Mouse (Mus musculus) midbrain, embryonic 11.5 days (tissue): ENCODE results near the gene Lmln. TPM values are rescaled to one million over a fixed set of nuclear protein-coding genes. Genes with fewer than 3 reads are reported as not detected.
"Not testable (repeated sequence)": the region's sequence is repeated elsewhere in the genome, so short reads cannot be mapped to it uniquely, and the experiment has no call there.

Source experiments
- ATAC-seq: fragments of 200-750 bp; cut with Nextera tagmentation; 2 replicates; pipeline ENCODE4 v1.8.0; 2017; ENCODE audit warnings: moderate TSS enrichment, moderate library complexity; ENCODE audit not compliant: low FRiP score
- DNase-seq: peaks from one replicate; pipeline ENCODE4 v3.0.0; 2015; ENCODE audit warnings: low spot score; ENCODE audit errors: missing footprints
- H3K27ac ChIP-seq: fragments of 300-500 bp; sonication (generic); 2 replicates; pipeline ENCODE4 v1.5.1; 2014; ENCODE audit warnings: low read depth, low read length
- H3K27me3 ChIP-seq: fragments of 300-500 bp; sonication (generic); 2 replicates; pipeline ENCODE4 v1.6.1; 2014; ENCODE audit warnings: mild to moderate bottlenecking, low read length, moderate library complexity, mixed read lengths; ENCODE audit not compliant: control insufficient read depth, insufficient read depth
- H3K36me3 ChIP-seq: fragments of 300-500 bp; sonication (generic); 2 replicates; pipeline ENCODE4 v1.6.1; 2014; ENCODE audit warnings: mild to moderate bottlenecking, low read length, moderate library complexity, mixed read lengths; ENCODE audit not compliant: control insufficient read depth, insufficient read depth
- H3K4me1 ChIP-seq: fragments of 300-500 bp; sonication (generic); 2 replicates; pipeline ENCODE4 v1.6.1; 2014; ENCODE audit warnings: low read length; ENCODE audit not compliant: control insufficient read depth, insufficient read depth
- H3K4me2 ChIP-seq: fragments of 300-500 bp; sonication (generic); 2 replicates; pipeline ENCODE4 v1.6.1; 2014; ENCODE audit warnings: mild to moderate bottlenecking, moderate library complexity
- H3K4me3 ChIP-seq: fragments of 300-500 bp; sonication (generic); 2 replicates; pipeline ENCODE4 v1.5.1; 2014; ENCODE audit warnings: low read depth, low read length
- H3K9ac ChIP-seq: fragments of 300-500 bp; sonication (generic); 2 replicates; pipeline ENCODE4 v1.6.1; 2014; ENCODE audit warnings: low read length
- H3K9me3 ChIP-seq: fragments of 300-500 bp; sonication (generic); 2 replicates; pipeline ENCODE4 v1.6.1; 2016; ENCODE audit warnings: low read length; ENCODE audit not compliant: control insufficient read depth
- WGBS: fragments of 180-500 bp; shearing (Covaris S2); extraction: QIAGEN DNeasy Blood & Tissue Kit; methylation state at CpG from one replicate; pipeline ENCODE4 v1.1.7; 2014; 5-methylcytosine and 5-hydroxymethylcytosine counted together
- polyA plus RNA-seq: library from polyadenylated mRNA; unstranded; fragments of >200 nt; fragmentation: Nextera tagmentation; extraction: Ambion mirVana; gene quantifications from 2 replicates; pipeline ENCODE4 v1.2.1, GENCODE M21; 2014

Gene Lmln
- polyA plus RNA-seq, 1 experiment from 2014 or later: 2.7 TPM

DNA sequence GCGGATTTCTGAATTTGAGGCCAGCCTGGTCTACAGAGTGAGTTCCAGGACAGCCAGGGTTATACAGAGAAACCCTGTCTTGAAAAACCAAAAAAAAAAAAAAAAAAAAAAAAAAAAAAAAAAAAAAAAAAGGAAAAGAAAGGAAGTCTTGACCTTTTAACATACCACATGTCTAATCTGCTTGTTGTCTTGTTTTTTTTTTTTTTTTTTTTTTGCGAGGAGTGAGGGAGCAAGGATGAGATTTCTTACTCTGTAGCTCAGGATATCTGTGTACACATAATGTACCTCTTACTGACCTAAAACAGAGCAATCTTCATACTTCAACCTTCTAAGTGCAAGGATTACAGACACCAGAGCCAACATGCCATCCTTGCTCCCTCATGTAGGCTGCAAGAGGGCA is 7.4 kb upstream of the Lmln start:
- not testable (repeated sequence) for ATAC-seq, H3K27me3 ChIP-seq, H3K4me2 ChIP-seq, H3K9me3 ChIP-seq, H3K36me3 ChIP-seq, DNase-seq, H3K4me3 ChIP-seq, H3K9ac ChIP-seq, H3K27ac ChIP-seq
- 75% methylated on average over 2 of the region's 2 CpGs for WGBS
- H3K4me1 ChIP-seq: peaks cover 10% of the 10 kb centered on the region

DNA sequence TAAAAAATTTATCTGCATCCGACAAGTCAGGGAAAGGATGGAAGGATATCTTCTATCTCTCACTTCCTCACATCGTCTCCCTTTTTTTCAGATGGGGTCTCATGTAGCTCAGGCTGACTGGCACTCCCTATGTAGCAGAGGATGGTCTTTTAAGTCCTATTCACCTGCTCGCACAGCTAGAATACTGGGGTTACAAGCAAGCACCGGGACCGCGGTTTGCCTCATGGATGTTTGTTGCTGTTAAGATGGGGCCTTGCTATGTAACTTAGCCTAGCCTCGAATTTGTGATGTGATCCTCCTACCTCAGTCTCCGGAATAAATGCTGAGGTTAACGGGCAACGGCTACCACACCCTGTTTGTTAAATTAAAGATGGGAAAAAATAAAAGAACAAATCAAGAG is 6.7 kb upstream of the Lmln start:
- 24% methylated on average over 10 of the region's 10 CpGs for WGBS
- Histone ChIP-seq H3K9ac (peak overlapping the region; percentile 54; the same call in 1 of the 2 replicates), H3K4me1 (peaks cover 10% of the 10 kb centered on the region), H3K27ac (no peak overlapping the region), H3K27me3 (no peaks in the 10 kb centered on the region), H3K4me2 (peak overlapping the region; percentile 65), H3K9me3 (no peaks in the 10 kb centered on the region), H3K4me3 (peak overlapping the region; percentile 62), H3K36me3 (peaks cover 12% of the 10 kb centered on the region; the same call in 1 of the 2 replicates)
- peak; percentile 45; the same call in 1 of the 2 replicates for ATAC-seq
- no peak for DNase-seq

DNA sequence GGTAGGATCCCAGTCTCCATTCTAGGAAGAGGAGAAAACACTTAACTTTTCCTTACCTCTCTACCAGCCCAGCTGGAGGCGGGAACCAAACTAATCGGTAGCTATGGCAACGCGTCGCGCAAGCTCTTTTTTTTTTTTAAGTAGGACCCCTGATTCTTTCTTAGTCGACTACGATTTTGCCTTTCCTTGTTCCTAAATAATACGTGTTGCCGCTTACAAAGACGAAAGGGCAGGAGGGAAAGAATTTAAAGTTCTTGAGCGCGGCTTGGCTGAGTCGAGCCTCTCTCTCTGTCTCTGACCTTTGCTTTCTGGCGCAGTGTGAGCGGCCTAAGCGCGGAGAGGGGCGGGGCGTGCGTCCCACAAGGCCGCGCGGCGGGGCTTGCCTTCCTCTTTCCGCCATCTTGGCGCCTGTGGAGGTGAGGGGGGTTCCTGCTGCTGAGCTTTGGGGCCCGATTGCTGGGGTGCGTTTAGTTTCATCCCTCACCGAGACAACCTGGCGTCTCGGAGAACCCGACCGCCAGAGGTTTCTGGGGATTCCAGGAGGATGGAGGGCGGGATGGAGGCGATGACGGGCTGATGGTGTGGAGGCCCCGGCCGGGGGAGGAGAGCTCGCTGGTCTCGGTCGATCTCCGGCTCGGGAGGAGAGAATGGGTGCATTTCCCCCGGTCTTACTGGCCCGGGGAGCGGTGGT is 6.1 kb upstream of the Lmln start, which contains the start of the genes Iqcg and Rpl35a:
Gene Iqcg (minus strand): TSS at position 124 of the 691 bp plus-strand sequence.
Gene Rpl35a (plus strand): TSS at position 359 of the 691 bp plus-strand sequence.
- Histone ChIP-seq H3K36me3 (peaks cover 12% of the 10 kb centered on the region; the same call in 1 of the 2 replicates), H3K4me3 (peak within 1 kb of the TSS; percentile 62), H3K4me2 (peak within 1 kb of the TSS; percentile 65), H3K9ac (peak within 1 kb of the TSS; percentile 89), H3K27ac (peak within 1 kb of the TSS; percentile 87), H3K4me1 (peaks cover 10% of the 10 kb centered on the region), H3K27me3 (no peaks in the 10 kb centered on the region), H3K9me3 (no peaks in the 10 kb centered on the region)
- ATAC-seq: peak; percentile 96
- under 1% methylated on average over 47 of the region's 47 CpGs for WGBS
- DNase-seq: peak; percentile 99

DNA sequence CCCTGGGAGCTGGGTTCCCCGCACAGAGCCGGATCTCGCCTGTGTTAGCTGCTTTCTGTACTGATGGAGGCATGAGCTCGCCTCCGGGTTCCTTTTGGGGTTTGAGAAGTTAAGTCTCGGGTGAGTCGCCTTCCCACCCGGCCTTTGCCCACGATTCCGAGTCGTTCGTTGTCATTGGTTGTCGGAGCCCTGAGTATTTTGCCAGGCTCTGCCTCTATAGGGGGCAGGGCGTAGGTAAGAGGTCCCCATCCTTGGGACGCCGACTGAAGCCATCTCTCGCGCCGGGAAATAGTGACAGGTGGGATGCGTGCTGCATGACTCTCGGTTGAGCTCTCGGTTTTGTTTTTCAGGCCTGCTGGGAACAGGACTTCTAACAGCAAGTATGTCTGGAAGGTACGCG is 5.5 kb upstream of the Lmln start:
- ATAC-seq: peak; percentile 31
- Histone ChIP-seq H3K36me3 (peaks cover 12% of the 10 kb centered on the region; the same call in 1 of the 2 replicates), H3K4me2 (peak overlapping the region; percentile 65), H3K4me1 (peaks cover 11% of the 10 kb centered on the region), H3K27ac (peak overlapping the region; percentile 87), H3K27me3 (no peaks in the 10 kb centered on the region), H3K4me3 (peak overlapping the region; percentile 62), H3K9ac (peak overlapping the region; percentile 89), H3K9me3 (no peaks in the 10 kb centered on the region)
- 1% methylated on average over 24 of the region's 24 CpGs for WGBS
- no peak for DNase-seq

DNA sequence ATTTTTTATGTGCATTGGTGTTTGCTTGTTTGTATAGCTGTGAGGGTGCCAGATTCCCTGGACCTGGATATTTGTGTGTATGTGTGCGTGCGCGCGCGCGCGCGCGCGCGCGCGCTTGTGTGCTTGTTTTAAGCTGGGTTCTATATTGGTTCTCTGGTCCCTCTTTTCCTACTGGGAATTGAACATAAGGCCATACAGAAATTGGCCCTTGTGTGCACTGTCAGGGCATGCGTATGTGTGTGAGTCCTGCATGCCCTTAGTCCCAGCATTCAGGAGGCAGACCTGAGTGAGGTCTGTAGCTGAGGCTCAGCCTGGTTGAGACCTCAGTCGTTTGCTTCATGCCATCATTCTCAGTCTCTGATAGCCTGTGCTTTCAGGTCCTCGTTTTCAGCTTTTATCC is 4.3 kb upstream of the Lmln start:
- Histone ChIP-seq H3K9me3 (no peaks in the 10 kb centered on the region), H3K4me3 (peak overlapping the region; percentile 14; the same call in 1 of the 2 replicates), H3K27me3 (no peaks in the 10 kb centered on the region), H3K4me2 (peak overlapping the region; percentile 65), H3K27ac (no peak overlapping the region), H3K9ac (no peak overlapping the region), H3K4me1 (peaks cover 16% of the 10 kb centered on the region), H3K36me3 (peaks cover 12% of the 10 kb centered on the region; the same call in 1 of the 2 replicates)
- no peak for ATAC-seq
- WGBS: 91% methylated on average over 16 of the region's 16 CpGs
- no peak for DNase-seq

DNA sequence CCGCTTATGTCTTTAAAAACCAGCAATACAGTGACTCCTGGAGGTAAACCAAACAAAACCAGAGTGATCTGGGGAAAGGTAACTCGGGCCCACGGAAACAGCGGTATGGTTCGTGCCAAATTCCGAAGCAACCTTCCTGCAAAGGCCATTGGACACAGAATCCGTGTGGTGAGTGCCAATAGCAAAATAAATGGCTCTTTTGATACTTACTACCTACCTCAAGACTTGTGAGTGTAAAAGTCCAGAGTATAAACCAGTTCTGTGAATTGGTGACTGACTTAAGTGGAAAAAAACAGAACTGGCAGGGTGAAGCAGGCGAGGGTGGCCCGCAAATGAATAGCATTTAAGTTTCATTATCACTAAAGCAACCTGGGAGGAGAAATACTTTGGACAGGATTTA is 3.7 kb upstream of the Lmln start:
- not testable (repeated sequence) for ATAC-seq, H3K4me3 ChIP-seq, H3K9me3 ChIP-seq, H3K9ac ChIP-seq, DNase-seq, H3K27me3 ChIP-seq, H3K4me2 ChIP-seq, H3K27ac ChIP-seq
- Histone ChIP-seq H3K36me3 (peaks cover 12% of the 10 kb centered on the region; the same call in 1 of the 2 replicates), H3K4me1 (peaks cover 22% of the 10 kb centered on the region)
- 92% methylated on average over 9 of the region's 9 CpGs for WGBS

DNA sequence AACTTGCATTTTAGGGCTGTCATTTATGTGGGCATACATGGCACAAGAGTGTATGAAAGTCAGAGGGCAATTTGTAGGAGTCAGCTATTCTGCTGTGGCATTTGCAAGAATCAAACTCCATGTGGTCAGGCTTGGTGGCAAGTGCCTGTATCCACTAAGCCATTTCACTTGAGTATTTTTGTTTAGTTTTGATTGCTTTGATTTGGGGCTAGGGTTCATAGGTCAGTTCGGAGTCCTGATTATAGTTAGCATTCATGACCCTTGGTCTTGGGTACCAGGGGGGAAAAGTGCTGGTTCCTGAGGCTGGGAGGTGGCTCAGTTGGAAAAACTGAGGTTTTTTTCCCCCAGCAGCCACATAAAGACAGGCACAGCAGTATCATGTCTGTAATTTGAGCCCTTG is 2.9 kb upstream of the Lmln start:
- Histone ChIP-seq H3K4me2 (no peak overlapping the region), H3K36me3 (peaks cover 12% of the 10 kb centered on the region; the same call in 1 of the 2 replicates), H3K4me1 (peaks cover 26% of the 10 kb centered on the region), H3K27ac (no peak overlapping the region), H3K9me3 (no peaks in the 10 kb centered on the region), H3K9ac (no peak overlapping the region), H3K27me3 (no peaks in the 10 kb centered on the region), H3K4me3 (no peak overlapping the region)
- no peak for DNase-seq
- no peak for ATAC-seq
- 91% methylated on average over 1 of the region's 1 CpGs for WGBS

DNA sequence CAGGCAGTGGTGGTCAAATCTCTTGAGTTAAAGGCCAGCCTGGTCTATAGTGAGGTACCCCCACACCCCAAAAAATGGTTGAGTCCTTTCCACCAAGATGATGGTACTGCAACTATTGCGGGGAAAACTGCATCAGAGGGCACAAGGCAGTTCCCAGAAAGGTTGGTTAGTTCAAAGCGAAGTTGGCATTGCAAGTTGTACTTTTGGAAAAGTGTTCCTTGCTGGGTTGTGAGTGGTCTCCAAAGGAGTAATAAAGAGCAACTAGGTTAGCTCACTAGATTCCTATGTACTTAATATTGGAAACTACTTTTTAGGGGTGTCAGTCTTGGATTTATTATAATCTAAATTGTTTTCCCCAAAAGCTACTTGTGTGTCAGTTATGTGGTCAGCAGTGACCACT is 1.4 kb upstream of the Lmln start:
- H3K9me3 ChIP-seq: no peaks in the 10 kb centered on the region
- peaks cover 12% of the 10 kb centered on the region; the same call in 1 of the 2 replicates for H3K36me3 ChIP-seq
- no peak overlapping the region for H3K4me2 ChIP-seq
- DNase-seq (peak; percentile 85), ATAC-seq (no peak)
- H3K27me3 ChIP-seq: no peaks in the 10 kb centered on the region
- no peak overlapping the region for H3K4me3 ChIP-seq
- WGBS: 75% methylated on average over 2 of the region's 2 CpGs
- H3K9ac ChIP-seq: no peak overlapping the region
- peaks cover 24% of the 10 kb centered on the region for H3K4me1 ChIP-seq
- H3K27ac ChIP-seq: no peak overlapping the region

DNA sequence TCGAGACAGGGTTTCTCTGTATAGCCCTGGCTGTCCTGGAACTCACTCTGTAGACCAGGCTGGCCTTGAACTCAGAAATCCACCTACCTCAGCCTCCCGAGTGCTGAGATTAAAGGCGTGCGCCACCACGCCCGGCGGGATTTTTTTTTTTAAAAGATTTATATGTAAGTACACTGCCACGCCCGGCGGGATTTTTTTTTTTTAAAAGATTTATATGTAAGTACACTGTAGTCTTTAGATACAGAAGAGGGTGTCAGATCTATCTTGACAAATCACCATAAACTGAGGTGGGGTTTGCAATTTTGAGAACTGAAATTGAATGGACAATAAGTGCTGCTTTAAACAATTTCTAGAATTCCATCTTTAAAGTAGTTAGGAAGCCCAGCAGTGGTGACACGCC is 921 bp upstream of the Lmln start:
- Histone ChIP-seq H3K36me3 (peaks cover 12% of the 10 kb centered on the region; the same call in 1 of the 2 replicates), H3K27ac (peak overlapping the region; percentile 76; the same call in 1 of the 2 replicates), H3K9ac (no peak overlapping the region), H3K4me3 (no peak overlapping the region), H3K4me2 (peak overlapping the region; percentile 82; the same call in 1 of the 2 replicates), H3K9me3 (no peaks in the 10 kb centered on the region), H3K27me3 (no peaks in the 10 kb centered on the region), H3K4me1 (peaks cover 24% of the 10 kb centered on the region)
- ATAC-seq (no peak), DNase-seq (no peak)
- 54% methylated on average over 11 of the region's 11 CpGs for WGBS
